Mouse (Mus musculus): ENCODE data around the gene Dazl.
A peak's percentile ranks its signal among the peaks of the same experiment; 100 is the strongest.
"Not testable (repeated sequence)": the region's sequence is repeated elsewhere in the genome, so short reads cannot be mapped to it uniquely, and the experiment has no call there.

Gene Dazl

DNA sequence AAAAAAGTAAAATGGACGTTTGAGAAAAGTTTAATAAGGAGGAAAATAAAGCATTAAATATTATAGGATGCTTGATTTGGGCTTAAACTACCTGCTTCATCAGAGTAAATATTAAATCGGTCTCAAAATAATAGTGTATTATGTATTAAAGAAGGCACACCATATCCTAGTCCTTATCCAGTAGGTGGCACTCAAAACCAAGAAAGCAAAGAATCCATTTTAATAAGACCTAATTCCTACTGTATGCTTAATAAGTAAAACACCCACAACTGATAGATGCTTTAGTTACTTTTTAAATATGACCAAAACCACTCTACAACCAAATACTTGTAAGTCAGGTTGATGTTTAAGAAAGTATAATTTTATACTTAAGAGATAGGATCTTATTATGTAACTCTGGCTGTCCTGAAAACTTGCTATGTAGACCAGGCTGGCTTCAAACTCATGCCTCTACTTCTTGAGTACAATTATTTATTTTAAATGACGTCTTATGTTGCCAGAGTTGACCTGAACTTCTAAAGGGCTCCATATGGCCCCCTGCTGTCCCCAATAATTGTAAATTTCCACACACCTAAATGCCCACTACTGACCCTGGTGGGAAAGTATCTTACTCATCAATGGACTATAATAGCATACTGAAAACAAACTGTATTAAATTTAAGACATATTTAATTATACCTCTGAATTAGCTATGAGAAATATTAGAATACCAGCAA, 1.8 kb downstream of the Dazl start:
- peak in 1 of 2 experiments; percentile 26 for DNase-seq

DNA sequence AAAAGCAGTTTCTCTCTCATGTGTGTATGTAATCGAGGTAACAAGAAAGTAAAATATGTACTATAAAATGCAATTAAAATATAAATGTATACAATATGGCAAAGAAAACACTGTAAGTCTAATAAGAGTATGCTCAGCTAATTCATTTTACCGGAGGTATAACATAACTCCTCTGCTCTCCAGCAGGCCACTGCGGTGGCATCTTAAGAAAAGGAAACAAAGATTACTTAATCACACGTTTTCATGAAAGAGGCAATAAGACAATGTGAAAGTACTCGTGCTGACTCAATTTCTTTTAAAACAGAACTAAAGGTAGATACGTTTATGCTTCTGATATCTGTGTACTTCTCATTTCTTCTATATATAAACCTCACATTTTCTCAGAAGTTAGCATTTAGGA, 8.6 kb downstream of the Dazl start:
- DNase-seq = no peak

GRCm38 (mm10) chr17:50261615-50262014, 31.8 kb downstream of the Dazl start:
- not testable (repeated sequence) for DNase-seq

DNA sequence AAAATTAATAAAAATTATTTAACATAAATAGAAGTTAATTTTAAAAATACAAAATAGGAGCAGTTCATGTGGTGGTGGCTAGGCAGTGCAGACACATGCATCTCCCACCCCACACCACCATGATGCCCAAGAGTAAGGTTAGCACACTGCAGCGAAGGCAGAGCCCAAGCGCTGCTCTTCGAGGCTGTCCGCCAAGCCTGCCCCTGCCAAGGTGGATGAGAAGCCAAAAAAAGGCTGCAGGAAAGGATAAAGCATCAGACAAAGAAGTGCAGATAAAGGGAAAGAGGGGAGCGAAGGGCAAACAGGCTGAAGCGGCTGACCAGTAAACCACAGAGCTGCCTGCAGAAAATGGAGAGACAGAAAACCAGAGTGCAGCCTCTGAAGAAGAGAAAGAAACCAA, 32.6 kb downstream of the Dazl start:
- no peak for DNase-seq

DNA sequence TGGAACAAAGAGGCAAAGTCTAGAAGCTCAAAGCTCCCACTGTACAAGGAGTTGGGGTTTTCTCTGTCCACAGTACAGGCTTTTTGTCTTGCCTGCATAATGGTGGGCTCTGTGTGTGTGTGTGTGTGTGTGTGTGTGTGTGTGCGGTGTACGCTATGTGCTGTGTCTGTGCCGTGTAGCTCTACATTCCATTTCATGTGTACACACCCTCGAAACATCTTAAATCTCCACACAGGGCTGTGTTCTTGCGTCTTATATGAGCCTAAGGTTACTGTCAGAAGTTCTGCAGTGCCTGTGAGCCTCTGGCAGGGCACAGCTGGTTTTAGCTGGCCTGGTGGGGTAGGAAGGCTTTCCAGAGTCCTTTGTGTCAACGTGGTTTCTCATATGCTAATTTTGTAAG, 46.8 kb downstream of the Dazl start:
- DNase-seq = no peak

DNA sequence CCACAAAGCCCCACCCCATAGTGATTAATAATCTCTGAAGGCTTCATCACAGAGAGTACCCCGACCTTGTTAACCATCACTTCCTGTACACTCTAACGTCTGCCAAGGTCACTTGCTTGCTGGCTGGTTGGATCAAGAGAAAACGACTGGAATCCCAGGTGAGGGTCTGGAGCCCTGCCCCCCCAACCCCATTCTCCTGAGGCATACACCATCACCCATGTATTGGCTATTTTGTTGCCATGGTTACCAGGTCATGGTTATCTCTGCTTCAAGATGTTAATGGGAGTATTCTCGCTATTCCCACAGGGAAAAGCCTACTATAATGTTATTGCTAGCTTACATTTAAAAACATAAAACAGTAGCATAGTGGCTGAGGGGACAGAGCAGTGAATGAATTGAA, 48.8 kb downstream of the Dazl start:
- DNase-seq = no peak

DNA sequence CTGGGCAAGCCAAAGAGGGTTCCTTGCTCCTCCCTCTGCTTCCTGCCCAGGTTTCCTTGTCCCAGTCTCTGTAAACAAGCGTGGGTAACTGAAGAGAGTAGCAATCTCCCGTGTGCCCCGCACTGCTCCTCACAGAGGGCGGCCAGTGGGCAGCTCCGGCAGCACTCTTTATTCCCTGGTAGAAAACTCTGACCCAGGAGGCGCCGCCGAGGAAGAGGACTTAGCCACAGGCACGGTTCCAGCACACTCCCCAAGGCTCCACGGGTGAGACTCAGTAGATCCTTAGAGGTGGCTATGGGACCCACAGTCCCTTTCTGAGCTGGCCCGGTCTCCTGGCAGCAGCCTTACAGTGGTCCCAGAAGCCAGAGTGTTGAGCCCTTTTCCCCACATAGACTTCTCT, 50.1 kb downstream of the Dazl start:
- DNase-seq = no peak

- DNase-seq = no peak
Observed at GRCm38 (mm10) chr17:50237818-50238610, 55.4 kb downstream of the Dazl start.

- DNase-seq = peak; percentile 64 to 87
Observed at GRCm38 (mm10) chr17:50237436-50237709, 56.1 kb downstream of the Dazl start.

GRCm38 (mm10) chr17:50236702-50237435, 56.6 kb downstream of the Dazl start:
- no peak for DNase-seq

GRCm38 (mm10) chr17:50235943-50236701, 57.3 kb downstream of the Dazl start:
- DNase-seq = no peak

GRCm38 (mm10) chr17:50233956-50234355, 59.5 kb downstream of the Dazl start:
- DNase-seq = no peak

DNA sequence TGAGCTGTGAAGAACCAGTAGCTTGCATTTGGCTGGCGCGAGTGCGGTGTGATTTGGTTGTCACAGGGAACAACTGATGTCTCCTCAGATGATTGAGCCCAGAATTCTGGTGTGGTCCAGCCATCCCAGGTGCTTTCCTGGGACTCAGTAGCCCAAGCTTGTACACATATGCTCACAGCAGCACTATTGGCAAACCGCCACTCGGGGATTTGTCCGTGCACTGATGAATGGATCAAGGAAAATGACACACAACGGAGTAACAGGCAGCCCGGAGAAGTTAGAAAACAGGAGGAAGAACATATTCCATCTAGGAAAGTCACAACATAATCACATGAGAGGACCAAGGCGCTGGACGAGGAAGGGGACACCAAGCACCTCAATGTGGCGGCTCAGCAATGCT, 60.6 kb downstream of the Dazl start:
- DNase-seq = no peak

DNA sequence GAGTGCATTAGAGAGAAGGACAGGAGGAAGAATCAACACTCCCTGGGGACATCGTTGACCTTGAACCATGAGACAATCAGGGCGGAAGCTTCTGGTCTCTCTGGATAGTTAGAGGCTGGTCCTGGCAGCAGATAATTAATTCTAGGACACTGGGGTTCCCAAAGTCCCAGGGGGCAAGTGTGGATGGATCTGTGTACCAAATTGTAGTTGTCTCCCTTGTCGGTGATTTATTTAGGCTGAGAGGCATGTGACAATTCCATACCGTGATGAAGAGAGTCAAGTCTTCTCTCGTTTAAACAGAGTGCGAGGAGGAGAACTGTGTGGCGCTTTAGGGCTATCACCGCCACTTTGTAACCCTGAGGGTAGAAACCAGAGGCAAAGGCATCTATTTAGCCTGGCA, 62.2 kb downstream of the Dazl start:
- no peak for DNase-seq

GRCm38 (mm10) chr17:50229534-50229933, 63.9 kb downstream of the Dazl start:
- DNase-seq = no peak
